Mouse (Mus musculus) liver, embryonic 12.5 days (tissue): Measurements from ENCODE around the gene Atp6v0a1. TPM values are rescaled to one million over a fixed set of nuclear protein-coding genes. Genes with fewer than 3 reads are reported as not detected.

Experiments used
- ATAC-seq: fragments of 200-750 bp; cut with Nextera tagmentation; 2 replicates; pipeline ENCODE4 v1.8.0; 2017; ENCODE audit warnings: moderate number of reproducible peaks, mild to moderate bottlenecking, moderate library complexity
- H3K27ac ChIP-seq: fragments of 300-500 bp; sonication (generic); 2 replicates; pipeline ENCODE4 v1.5.1; 2016; ENCODE audit warnings: mild to moderate bottlenecking
- H3K27me3 ChIP-seq: fragments of 300-500 bp; sonication (generic); replicated peaks from 2 replicates; pipeline ENCODE4 v1.6.1; 2016; ENCODE audit warnings: mild to moderate bottlenecking, moderate library complexity
- H3K36me3 ChIP-seq: fragments of 300-500 bp; sonication (generic); 2 replicates; pipeline ENCODE4 v1.6.1; 2016; ENCODE audit warnings: mild to moderate bottlenecking, moderate library complexity
- H3K4me1 ChIP-seq: fragments of 300-500 bp; sonication (generic); 2 replicates; pipeline ENCODE4 v1.6.1; 2016
- H3K4me2 ChIP-seq: fragments of 300-500 bp; sonication (generic); 2 replicates; pipeline ENCODE4 v1.6.1; 2016; ENCODE audit warnings: mild to moderate bottlenecking, moderate library complexity
- H3K4me3 ChIP-seq: fragments of 300-500 bp; sonication (generic); 2 replicates; pipeline ENCODE4 v1.5.1; 2016; ENCODE audit warnings: mild to moderate bottlenecking, moderate library complexity
- H3K9ac ChIP-seq: fragments of 300-500 bp; sonication (generic); 2 replicates; pipeline ENCODE4 v1.6.1; 2016; ENCODE audit warnings: mild to moderate bottlenecking, moderate library complexity
- H3K9me3 ChIP-seq: fragments of 300-500 bp; sonication (generic); replicated peaks from 2 replicates; pipeline ENCODE4 v1.6.1; 2016; ENCODE audit warnings: mild to moderate bottlenecking, moderate library complexity
- WGBS: fragments of 180-500 bp; shearing (Covaris S2); methylation state at CpG from one replicate; pipeline ENCODE4 v1.1.7; 2016; ENCODE audit not compliant: insufficient replicate concordance; 5-methylcytosine and 5-hydroxymethylcytosine counted together
- polyA plus RNA-seq: library from polyadenylated mRNA; unstranded; fragments of >200 nt; fragmentation: Nextera tagmentation; extraction: Ambion mirVana; gene quantifications from 2 replicates; pipeline ENCODE4 v1.2.1, GENCODE M21; 2016

Gene Atp6v0a1
- polyA plus RNA-seq, 1 experiment from 2014 or later = 56.5 TPM

DNA sequence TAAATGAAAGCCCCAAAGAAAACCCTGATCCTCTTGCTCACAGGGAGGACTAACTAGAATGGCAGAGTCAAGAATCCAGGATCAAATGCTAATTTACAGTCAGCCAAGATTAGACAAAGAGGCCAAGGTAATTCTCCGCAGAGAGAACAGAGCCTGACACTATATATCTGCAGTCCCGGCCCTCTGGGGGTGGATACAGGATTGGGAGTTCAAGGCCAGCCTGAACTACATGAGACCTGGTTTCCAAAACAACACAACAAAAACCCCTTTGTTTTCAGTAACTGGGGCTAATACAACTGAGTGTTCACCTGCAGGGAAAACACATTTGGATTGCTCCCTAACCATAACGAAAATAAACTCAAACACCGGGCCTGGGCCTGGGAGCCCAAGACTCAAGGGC, 55.2 kb downstream of the Atp6v0a1 start:
- Histone ChIP-seq H3K27me3 (peaks cover 12% of the 10 kb centered on the region), H3K4me3 (peak overlapping the region; percentile 20; the same call in 1 of the 2 replicates), H3K36me3 (peaks cover 43% of the 10 kb centered on the region), H3K4me2 (peak overlapping the region; percentile 69), H3K9me3 (no peaks in the 10 kb centered on the region), H3K9ac (peak overlapping the region; percentile 66), H3K27ac (peak overlapping the region; percentile 98), H3K4me1 (peaks cover 70% of the 10 kb centered on the region)
- no peak for ATAC-seq
- WGBS = 70% methylated on average over 4 of the region's 4 CpGs

GRCm38 (mm10) chr11:101065002-101065401, 55.8 kb downstream of the Atp6v0a1 start:
- ATAC-seq = no peak
- no peak overlapping the region for H3K4me3 ChIP-seq
- WGBS = 68% methylated on average over 9 of the region's 9 CpGs
- no peak overlapping the region for H3K9ac ChIP-seq
- no peaks in the 10 kb centered on the region for H3K9me3 ChIP-seq
- H3K27ac ChIP-seq = peak overlapping the region; percentile 98
- peaks cover 72% of the 10 kb centered on the region for H3K4me1 ChIP-seq
- H3K36me3 ChIP-seq = peaks cover 38% of the 10 kb centered on the region
- H3K27me3 ChIP-seq = peaks cover 12% of the 10 kb centered on the region
- no peak overlapping the region for H3K4me2 ChIP-seq

DNA sequence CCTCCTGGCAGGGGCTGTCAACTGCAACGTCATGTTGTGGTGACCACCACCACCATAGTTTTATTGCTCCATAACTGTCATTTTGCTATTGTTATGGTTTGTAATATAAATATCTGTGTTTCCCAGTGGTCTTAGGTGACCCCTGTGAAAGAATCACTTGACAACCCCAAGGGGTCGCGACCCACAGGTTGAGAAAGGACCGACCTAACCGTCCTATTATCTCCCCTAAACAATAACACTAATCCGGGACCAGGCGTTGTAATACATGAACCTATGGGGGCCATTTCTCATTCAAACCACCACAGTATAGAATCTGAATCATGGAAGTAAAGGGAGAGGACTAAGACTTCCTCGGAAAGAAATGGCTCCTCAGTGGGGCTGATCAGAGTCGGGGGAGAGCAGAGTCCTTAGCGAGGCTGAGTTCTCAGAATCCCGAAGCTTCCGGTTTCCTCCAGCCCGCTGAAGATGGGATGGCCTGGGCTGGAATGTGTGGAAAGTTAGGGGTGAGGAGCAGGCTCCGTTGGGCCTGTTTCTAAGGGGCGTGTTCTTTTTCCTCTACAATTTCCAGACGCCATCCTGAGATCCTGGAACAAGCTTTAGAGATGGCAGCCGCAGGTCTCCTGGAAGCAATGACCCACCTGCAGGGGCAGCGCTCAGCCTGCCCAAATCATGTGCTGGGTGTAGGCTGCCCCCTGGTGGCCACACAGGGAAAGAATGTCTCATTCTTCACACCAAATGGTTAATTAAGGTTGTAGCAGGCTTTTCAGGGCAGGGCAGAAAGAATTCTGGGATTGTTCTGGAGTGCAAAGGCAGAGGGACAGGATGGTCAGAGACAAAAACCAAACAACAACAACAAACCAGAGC, 57.5 kb downstream of the Atp6v0a1 start:
- peak overlapping the region; percentile 65 for H3K4me2 ChIP-seq
- H3K27me3 ChIP-seq = peaks cover 29% of the 10 kb centered on the region
- ATAC-seq = no peak
- H3K36me3 ChIP-seq = peaks cover 20% of the 10 kb centered on the region
- peak overlapping the region; percentile 98 for H3K27ac ChIP-seq
- H3K4me3 ChIP-seq = peak overlapping the region; percentile 39
- H3K4me1 ChIP-seq = peaks cover 71% of the 10 kb centered on the region
- H3K9ac ChIP-seq = peak overlapping the region; percentile 23; the same call in 1 of the 2 replicates
- WGBS = 18% methylated on average over 18 of the region's 18 CpGs
- no peaks in the 10 kb centered on the region for H3K9me3 ChIP-seq

DNA sequence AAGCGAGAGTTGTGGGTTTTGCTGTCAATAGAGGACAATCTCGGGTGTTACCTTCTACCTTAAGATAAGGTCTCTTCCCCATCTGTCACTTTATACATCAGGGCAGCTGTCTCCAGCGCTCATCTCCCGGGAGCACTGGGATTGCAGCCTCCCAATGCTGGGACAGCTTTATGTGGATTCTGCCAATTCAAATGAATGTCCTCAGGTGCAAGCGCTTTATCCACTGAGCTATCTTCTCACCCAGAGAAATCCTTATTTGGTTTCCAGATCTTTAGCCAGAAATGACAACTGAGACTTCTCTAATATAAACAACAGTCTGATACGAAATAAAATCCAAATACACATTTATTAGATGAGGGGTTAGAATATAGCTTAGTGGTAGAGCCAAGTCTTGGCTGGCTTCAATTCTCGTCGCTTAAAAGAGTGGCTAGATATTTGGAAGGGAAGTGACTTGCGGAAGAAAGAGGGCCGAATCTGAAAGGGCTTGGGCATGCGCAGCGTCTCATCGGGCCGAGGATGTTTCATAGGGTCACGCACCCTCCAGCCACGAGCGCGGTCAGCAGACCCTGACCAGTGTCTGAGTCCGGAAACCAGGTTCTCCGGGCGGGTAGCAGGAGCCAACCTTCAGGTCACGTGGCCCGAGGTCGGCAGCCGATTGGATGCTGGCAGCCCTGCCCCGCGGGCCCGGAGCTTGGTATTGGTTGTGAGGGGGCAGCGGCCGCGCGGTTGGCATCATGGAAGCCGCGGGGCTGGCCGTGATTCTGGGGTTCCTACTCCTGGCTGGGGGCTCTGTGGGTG, 60.3 kb downstream of the Atp6v0a1 start, which contains the start of gene Naglu:
Gene Naglu (plus strand): TSS at position 622 of the 798 bp plus-strand sequence.
- H3K4me2 ChIP-seq = peak within 1 kb of the TSS; percentile 98
- no peaks in the 10 kb centered on the region for H3K9me3 ChIP-seq
- ATAC-seq = peak; percentile 82
- H3K36me3 ChIP-seq = peaks cover under 1% of the 10 kb centered on the region
- peak within 1 kb of the TSS; percentile 79 for H3K9ac ChIP-seq
- H3K4me1 ChIP-seq = peaks cover 43% of the 10 kb centered on the region
- H3K27ac ChIP-seq = 0 out of 2 replicates have a peak within 1 kb of the TSS, but pooled peaks have one; percentile 36
- 3% methylated on average over 35 of the region's 35 CpGs for WGBS
- peaks cover 53% of the 10 kb centered on the region for H3K27me3 ChIP-seq
- peak within 1 kb of the TSS; percentile 74 for H3K4me3 ChIP-seq

DNA sequence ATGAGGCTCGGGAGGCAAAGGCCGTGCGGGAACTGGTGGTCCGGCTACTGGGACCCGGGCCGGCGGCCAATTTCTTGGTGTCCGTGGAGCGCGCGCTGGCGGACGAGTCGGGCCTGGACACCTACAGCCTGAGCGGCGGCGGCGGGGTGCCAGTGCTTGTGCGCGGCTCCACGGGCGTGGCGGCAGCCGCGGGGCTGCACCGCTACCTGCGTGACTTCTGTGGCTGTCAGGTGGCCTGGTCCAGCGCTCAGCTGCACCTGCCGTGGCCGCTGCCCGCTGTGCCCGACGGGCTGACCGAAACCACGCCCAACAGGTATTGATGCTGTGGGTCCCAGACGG, 60.9 kb downstream of the Atp6v0a1 start:
- under 1% methylated on average over 36 of the region's 36 CpGs for WGBS
- Histone ChIP-seq H3K27me3 (peaks cover 53% of the 10 kb centered on the region), H3K4me3 (peak overlapping the region; percentile 74), H3K27ac (0 out of 2 replicates have a peak overlapping the region, but pooled peaks have one; percentile 36), H3K9ac (peak overlapping the region; percentile 79), H3K9me3 (no peaks in the 10 kb centered on the region), H3K4me1 (peaks cover 38% of the 10 kb centered on the region), H3K4me2 (peak overlapping the region; percentile 98), H3K36me3 (no peaks in the 10 kb centered on the region)
- peak; percentile 65 for ATAC-seq

DNA sequence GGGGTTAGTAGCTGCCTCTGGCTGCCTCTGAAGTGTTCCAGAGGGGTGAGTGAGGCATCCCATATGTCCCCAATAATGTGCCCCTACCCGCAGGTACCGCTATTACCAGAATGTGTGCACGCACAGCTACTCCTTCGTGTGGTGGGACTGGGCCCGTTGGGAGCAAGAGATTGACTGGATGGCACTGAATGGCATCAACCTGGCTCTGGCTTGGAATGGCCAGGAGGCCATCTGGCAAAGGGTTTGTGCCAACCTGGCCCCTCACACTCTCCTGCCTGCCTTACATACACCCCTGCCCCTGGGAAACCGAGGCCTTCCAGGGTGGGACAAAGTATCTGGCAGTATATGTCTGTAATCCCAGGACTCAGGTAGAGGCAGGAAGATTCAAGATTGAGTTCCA, 61.7 kb downstream of the Atp6v0a1 start:
- peak overlapping the region; percentile 74 for H3K4me3 ChIP-seq
- H3K9me3 ChIP-seq = no peaks in the 10 kb centered on the region
- peak overlapping the region; percentile 98 for H3K4me2 ChIP-seq
- WGBS = 62% methylated on average over 6 of the region's 6 CpGs
- no peak overlapping the region for H3K27ac ChIP-seq
- no peaks in the 10 kb centered on the region for H3K36me3 ChIP-seq
- peaks cover 53% of the 10 kb centered on the region for H3K27me3 ChIP-seq
- no peak for ATAC-seq
- no peak overlapping the region for H3K9ac ChIP-seq
- H3K4me1 ChIP-seq = peaks cover 29% of the 10 kb centered on the region

DNA sequence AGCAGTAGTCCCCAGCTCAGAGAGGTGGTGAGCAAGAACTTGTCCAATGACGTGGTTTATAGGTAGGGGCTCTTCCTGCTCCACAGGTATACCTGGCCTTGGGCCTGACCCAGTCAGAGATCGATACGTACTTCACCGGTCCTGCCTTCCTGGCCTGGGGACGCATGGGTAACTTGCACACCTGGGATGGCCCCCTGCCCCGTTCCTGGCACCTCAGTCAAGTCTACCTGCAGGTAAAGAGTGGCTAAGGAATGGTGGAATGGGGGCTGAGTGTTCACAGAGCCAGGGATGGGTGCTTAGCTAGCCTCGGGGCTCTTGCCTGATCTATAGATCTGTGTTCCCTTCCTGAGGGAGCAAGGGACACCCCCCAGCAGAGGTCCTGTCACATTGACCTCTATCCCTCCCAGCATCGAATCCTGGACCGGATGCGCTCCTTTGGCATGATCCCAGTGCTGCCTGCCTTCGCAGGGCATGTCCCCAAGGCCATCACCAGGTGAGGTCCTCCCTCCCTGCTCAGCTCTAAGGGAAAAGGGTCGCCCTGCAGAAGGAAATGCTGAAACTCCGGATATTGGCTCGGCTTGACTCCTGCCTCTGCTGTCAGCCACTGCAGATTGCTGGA, 62.7 kb downstream of the Atp6v0a1 start:
- H3K9me3 ChIP-seq = no peaks in the 10 kb centered on the region
- H3K9ac ChIP-seq = no peak overlapping the region
- 56% methylated on average over 14 of the region's 14 CpGs for WGBS
- peaks cover 20% of the 10 kb centered on the region for H3K4me1 ChIP-seq
- H3K4me3 ChIP-seq = no peak overlapping the region
- no peak for ATAC-seq
- H3K27me3 ChIP-seq = peaks cover 59% of the 10 kb centered on the region
- H3K36me3 ChIP-seq = no peaks in the 10 kb centered on the region
- no peak overlapping the region for H3K27ac ChIP-seq
- H3K4me2 ChIP-seq = no peak overlapping the region

GRCm38 (mm10) chr11:101078121-101078520, 68.9 kb downstream of the Atp6v0a1 start, which contains the start of gene Hsd17b1:
TSS of gene Hsd17b1 (plus strand) at chr11:101078411.
- Histone ChIP-seq H3K9ac (no peak within 1 kb of the TSS), H3K4me3 (no peak within 1 kb of the TSS), H3K36me3 (no peaks in the 10 kb centered on the region), H3K9me3 (no peaks in the 10 kb centered on the region), H3K27ac (no peak within 1 kb of the TSS), H3K4me1 (peaks cover 22% of the 10 kb centered on the region), H3K4me2 (0 out of 2 replicates have a peak within 1 kb of the TSS, but pooled peaks have one; percentile 46), H3K27me3 (peaks cover 69% of the 10 kb centered on the region)
- no peak for ATAC-seq
- 65% methylated on average over 9 of the region's 9 CpGs for WGBS

GRCm38 (mm10) chr11:101079746-101080145, 70.5 kb downstream of the Atp6v0a1 start:
- H3K9me3 ChIP-seq = no peaks in the 10 kb centered on the region
- H3K9ac ChIP-seq = no peak overlapping the region
- peak overlapping the region; percentile 46 for H3K4me2 ChIP-seq
- 8% methylated on average over 27 of the region's 27 CpGs for WGBS
- no peak overlapping the region for H3K27ac ChIP-seq
- peak overlapping the region; percentile 13; the same call in 1 of the 2 replicates for H3K4me3 ChIP-seq
- H3K4me1 ChIP-seq = peaks cover 38% of the 10 kb centered on the region
- H3K27me3 ChIP-seq = peaks cover 55% of the 10 kb centered on the region
- ATAC-seq = no peak
- H3K36me3 ChIP-seq = peaks cover 2% of the 10 kb centered on the region

GRCm38 (mm10) chr11:101080421-101080820, 71.2 kb downstream of the Atp6v0a1 start:
- Histone ChIP-seq H3K36me3 (peaks cover 9% of the 10 kb centered on the region), H3K4me1 (peaks cover 44% of the 10 kb centered on the region), H3K4me2 (no peak overlapping the region), H3K9ac (no peak overlapping the region), H3K4me3 (no peak overlapping the region), H3K27ac (no peak overlapping the region), H3K9me3 (no peaks in the 10 kb centered on the region), H3K27me3 (peaks cover 55% of the 10 kb centered on the region)
- WGBS = 69% methylated on average over 5 of the region's 5 CpGs
- ATAC-seq = no peak

DNA sequence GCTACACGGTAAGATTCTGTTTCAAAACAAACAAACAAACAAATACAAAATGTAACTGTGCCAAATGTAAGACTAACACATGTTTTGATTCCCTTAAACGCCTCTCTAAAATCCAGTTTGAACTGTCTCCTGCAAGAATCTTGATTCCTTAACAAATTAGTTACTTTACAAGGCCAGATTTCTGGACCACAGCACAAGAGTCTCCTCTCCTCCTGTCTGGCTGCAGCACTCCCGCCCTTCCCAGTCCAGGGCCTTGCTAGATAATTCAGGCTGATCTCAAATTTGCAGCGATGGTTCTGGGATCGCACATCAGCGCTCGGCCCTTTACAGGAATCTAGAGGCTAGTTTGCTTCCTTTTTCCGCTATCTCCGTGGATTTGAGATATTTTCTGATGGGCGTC, 72.4 kb downstream of the Atp6v0a1 start:
- Histone ChIP-seq H3K4me2 (peak overlapping the region; percentile 95), H3K9ac (peak overlapping the region; percentile 86), H3K36me3 (peaks cover 14% of the 10 kb centered on the region), H3K4me1 (peaks cover 57% of the 10 kb centered on the region), H3K4me3 (peak overlapping the region; percentile 78), H3K27ac (peak overlapping the region; percentile 93), H3K9me3 (no peaks in the 10 kb centered on the region), H3K27me3 (peaks cover 51% of the 10 kb centered on the region)
- ATAC-seq = no peak
- 8% methylated on average over 10 of the region's 10 CpGs for WGBS
